Mouse (Mus musculus): ENCODE data around the gene 1700109H08Rik.
"Not testable (repeated sequence)": the region's sequence is repeated elsewhere in the genome, so short reads cannot be mapped to it uniquely, and the experiment has no call there.

The 1700109H08Rik gene

GRCm38 (mm10) chr5:3571266-3571665 lies at the start of gene 1700109H08Rik:
1700109H08Rik (plus strand) TSS chr5:3571566.
- no peak for DNase-seq

DNA sequence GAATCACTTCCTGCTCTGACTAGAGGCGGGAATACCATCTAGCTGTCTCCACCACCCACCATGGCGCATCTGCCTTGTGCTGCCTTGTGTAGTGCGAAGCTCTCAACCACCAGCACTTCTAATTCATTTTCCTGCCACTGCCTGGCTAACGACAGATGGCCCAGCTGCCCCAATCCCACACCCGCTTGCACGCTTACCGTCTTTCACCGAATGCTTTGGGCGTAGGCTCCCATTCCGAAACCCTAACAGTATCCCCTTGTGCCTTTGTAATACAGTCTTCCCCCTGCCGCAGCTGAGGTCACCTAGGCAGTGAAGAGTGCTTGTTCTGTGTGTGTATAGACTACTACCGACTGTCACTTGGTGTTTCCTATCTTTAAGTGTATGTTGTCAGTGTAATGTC lies 49.6 kb upstream of the 1700109H08Rik start:
- no peak for DNase-seq

- DNase-seq = no peak
These were observed 48.5 kb upstream of the 1700109H08Rik start for GRCm38 (mm10) chr5:3522826-3523225.

- no peak for DNase-seq
These were observed 44.2 kb upstream of the 1700109H08Rik start for GRCm38 (mm10) chr5:3527041-3527691.

DNA sequence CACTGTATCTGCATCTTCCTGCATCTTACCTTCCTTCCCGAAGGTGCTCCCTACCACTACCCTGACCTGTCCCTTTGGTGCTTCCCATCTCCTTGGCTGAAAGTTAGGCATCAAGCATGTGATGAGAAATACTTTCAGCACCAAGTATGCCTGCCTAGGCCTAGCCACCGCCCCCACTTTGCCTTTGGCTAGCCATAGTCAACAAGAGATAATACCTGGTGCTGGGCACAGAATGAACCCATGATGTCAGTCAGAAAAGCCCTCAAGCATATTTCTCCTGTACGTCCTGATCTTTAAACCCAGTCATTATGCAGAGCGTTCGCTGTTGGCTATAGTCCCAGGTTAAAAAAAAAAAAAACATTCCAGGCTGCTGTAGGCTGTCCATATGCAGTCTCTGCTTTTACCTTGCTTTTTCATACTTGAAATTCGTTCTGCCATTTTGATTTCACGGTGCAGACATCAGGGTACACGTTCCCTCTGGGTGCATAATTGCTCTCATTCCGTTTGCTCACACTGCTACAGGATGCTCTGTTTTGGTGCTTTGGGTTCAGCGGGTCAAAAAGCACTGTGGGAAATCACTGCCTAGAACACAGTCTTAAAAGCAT lies 41.7 kb upstream of the 1700109H08Rik start:
- DNase-seq = no peak

DNA sequence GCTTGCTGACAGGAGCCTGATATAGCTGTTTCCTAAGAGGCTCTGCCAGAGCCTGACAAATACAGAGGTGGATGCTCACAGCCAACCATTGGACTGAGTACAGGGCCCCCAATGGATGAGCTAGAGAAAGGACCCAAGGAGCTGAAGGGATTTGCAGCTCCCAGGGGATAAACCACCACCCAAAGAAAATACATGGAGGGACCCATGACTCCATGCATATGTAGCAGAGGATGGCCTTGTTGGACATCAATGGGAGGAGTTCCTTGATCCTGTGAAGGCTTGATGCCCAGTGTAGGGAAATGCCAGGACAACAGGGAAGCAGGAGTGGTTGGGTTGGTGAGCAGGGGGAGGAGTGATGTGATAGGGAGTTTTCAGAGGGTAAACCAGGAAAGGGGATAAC lies 39.3 kb upstream of the 1700109H08Rik start:
- DNase-seq = not testable (repeated sequence)

- no peak for DNase-seq
These were observed 34.7 kb upstream of the 1700109H08Rik start for GRCm38 (mm10) chr5:3536592-3537212.

GRCm38 (mm10) chr5:3538505-3539472 lies 32.6 kb upstream of the 1700109H08Rik start:
- DNase-seq = no peak

GRCm38 (mm10) chr5:3541871-3542270 lies 29.5 kb upstream of the 1700109H08Rik start:
- DNase-seq = no peak

- peak; percentile 93 to 94 for DNase-seq
These were observed 27.5 kb upstream of the 1700109H08Rik start, which contains the start of gene Fam133b for GRCm38 (mm10) chr5:3543629-3544479. Fam133b (plus strand) TSS chr5:3543833.

DNA sequence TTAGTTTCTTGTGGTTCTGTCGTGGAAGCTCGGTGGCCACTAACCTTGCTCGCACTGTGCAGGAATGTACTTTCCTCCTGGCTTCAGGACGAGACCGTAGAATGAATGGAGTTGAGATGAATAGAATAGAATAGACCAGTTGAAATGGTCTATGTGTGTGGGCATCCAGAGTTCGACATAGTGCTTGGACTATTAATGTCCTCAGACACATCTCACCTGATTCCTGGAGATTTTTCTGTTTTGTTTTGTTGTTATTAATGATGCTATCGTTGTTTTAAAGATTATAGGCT lies 26.9 kb upstream of the 1700109H08Rik start:
- no peak for DNase-seq

DNA sequence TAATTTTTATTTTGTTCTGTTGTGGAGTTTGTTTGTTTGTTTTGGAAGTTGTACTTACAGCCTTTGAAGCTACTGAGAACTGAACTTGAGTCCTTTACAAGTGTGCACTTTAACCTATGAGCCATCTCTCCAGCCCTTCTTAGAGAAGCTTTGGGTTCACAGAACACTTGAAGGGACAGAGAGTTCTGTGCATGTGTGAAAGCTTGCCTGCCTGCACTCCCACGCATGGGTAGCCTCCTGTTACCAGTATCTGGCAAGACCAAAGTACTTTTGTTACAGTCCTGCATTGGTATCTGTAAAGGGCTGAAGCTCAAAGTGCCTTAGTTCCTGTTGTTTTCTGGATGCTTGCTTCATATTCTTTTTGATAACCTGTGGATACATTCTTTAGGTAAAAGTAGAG lies 25.1 kb upstream of the 1700109H08Rik start:
- no peak for DNase-seq

DNA sequence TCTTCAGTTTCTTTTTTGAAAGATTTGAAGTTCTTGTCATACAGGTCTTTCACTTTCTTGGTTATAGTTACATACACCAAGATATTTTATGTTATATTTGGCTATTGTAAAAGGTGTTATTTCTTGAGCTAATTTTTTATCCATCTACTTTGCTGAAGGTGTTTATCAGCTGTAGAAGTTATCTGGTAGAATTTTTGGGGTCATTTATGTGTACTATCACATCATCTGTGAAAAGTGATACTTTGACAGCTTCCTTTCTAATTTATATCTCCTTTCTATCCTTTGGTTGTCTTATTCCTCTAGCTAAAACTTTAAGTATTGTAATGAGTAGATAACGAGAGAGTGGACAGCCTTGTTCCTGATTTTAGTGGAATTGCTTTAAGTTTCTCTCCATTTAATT lies 19.9 kb upstream of the 1700109H08Rik start:
- DNase-seq = no peak

- peak in 1 of 2 experiments; percentile 2 for DNase-seq
These were observed 17.2 kb upstream of the 1700109H08Rik start for GRCm38 (mm10) chr5:3554198-3554597.

GRCm38 (mm10) chr5:3574825-3575224 lies 3.5 kb downstream of the 1700109H08Rik start:
- no peak for DNase-seq

GRCm38 (mm10) chr5:3577939-3578338 lies 6.6 kb downstream of the 1700109H08Rik start:
- DNase-seq = no peak

- DNase-seq = no peak
These were observed 7.7 kb downstream of the 1700109H08Rik start for GRCm38 (mm10) chr5:3579066-3579465.

GRCm38 (mm10) chr5:3595693-3596398 lies 24.5 kb downstream of the 1700109H08Rik start, which contains the start of gene Pex1:
Pex1 (plus strand) TSS chr5:3596066.
- DNase-seq = peak; percentile 96 to 97

- peak; percentile 80 to 85 for DNase-seq
These were observed 25.0 kb downstream of the 1700109H08Rik start, which contains the start of gene Rbm48 for GRCm38 (mm10) chr5:3596399-3596766. Rbm48 (minus strand) TSS chr5:3596585.

DNA sequence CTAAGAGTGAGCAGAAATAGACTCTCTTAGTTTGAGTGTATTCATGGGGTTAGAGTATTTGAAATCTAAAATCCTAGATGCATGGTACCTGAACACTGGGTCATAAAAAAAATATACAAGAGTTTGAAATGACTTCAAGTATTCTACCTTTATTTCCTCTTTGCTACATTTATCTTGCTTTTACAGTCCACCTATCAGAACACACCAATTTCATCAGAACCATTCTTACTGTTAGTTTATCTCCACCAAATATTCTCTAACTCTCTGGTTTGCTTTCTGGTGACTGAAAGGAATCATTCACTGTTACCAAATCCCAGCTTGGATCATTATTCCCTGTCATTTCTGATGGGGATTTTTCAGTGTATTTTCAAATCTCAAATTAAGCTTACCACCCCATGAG lies 25.8 kb downstream of the 1700109H08Rik start:
- DNase-seq = no peak

DNA sequence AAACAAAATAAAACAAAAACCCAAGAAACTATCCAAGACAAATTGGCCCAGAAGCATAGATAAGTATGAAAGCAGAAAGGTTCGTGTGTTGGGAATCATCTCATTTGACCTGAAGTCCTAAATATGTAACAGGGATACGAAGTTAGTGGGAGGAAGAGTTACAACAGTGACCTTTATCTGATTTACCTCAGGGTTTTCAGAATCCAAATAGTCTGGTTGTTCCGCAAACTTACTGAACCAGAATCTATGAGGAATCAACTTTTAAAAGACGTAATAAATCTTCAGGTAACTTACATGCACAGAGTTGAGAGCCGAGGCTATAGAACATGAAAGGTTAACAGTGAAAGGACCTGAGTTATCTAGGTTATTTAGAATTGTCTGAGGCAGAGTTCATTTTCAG lies 27.4 kb downstream of the 1700109H08Rik start:
- no peak for DNase-seq
